Mouse (Mus musculus): ENCODE measurements at regions not wholly inside any gene's neighbourhood (a gene's known extent, or its start where the extent isn't known, plus 50 kb on each side); places are given as distances from the start of the nearest gene placed in this dataset.
"Not testable (repeated sequence)": the region's sequence is repeated elsewhere in the genome, so short reads cannot be mapped to it uniquely, and the experiment has no call there.

DNA sequence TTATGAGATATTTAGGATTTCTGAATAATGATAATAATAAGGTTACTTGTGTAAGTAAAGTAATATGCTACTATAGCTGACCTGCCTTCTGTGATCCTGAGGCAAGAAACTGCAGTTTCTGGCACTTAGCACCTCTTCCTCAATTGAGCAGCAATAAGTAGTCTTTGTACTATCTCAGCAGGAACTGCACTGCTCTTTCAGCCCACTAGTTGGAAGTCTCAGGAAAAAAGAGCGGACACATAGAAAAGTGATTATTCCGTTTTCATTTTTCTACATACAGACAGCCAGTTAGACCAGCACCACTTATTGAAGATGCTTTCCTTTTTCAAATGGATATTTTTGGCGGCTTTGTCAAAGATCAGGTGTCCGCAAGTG lies 109.5 kb upstream of the Olfr1324 start:
- DNase-seq (ENCODE audit: inconsistent age in 2 of 2, low spot score in 1 of 2) = not testable (repeated sequence)

GRCm38 (mm10) chrX:50537122-50537784 lies 109.0 kb upstream of the Olfr1324 start:
- peak; percentile 69 to 71 for DNase-seq (ENCODE audit: inconsistent age in 2 of 2, low spot score in 1 of 2)

GRCm38 (mm10) chrX:50504047-50504446 lies 75.7 kb upstream of the Olfr1324 start:
- DNase-seq (ENCODE audit: inconsistent age in 2 of 2, low spot score in 1 of 2) = no peak

GRCm38 (mm10) chrX:50501181-50501580 lies 72.9 kb upstream of the Olfr1324 start:
- DNase-seq (ENCODE audit: inconsistent age in 2 of 2, low spot score in 1 of 2) = no peak

DNA sequence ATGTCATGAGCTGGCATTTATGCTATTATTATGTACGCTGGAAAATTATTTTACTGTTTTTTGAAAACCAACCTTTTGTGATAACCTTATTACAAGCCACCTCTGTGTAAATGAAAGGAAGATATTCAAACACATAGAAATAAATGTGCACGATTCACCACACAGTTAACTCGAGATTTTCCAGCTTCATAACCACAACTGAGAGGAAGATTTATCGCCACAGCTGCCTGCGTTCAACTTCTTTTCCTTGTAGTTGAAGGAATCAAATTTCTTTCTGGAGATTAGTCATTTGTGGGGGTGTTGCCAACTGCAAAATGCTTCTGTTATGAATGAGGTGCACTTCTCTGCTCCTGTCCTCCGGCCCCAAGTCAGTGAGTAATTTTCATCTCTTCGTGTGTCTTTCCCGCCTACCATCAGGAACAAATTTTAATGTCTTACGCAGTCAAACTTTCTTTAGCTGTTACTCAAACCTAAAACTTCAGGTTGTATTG lies 62.2 kb upstream of the Olfr1324 start:
- DNase-seq (ENCODE audit: inconsistent age in 2 of 2, low spot score in 1 of 2) = peak in 1 of 2 experiments; percentile 25
